Mouse (Mus musculus) kidney, adult 2 months (tissue): ENCODE results near the gene Gm26920.

ENCODE experiments used
- CTCF ChIP-seq: fragments of 200-500 bp; conservative IDR thresholded peaks from 2 replicates; pipeline ENCODE4 v1.5.1; 2011; ENCODE audit warnings: low read depth, mild to moderate bottlenecking, control low read depth, low read length, moderate library complexity, mixed read lengths; ENCODE audit not compliant: insufficient read depth, insufficient read length
- POLR2A ChIP-seq: fragments of 200-500 bp; IDR thresholded peaks from one replicate; pipeline ENCODE4 v1.6.1; 2011; ENCODE audit warnings: low read depth, low read length, control low read depth

- no peak for TF ChIP-seq CTCF
- TF ChIP-seq POLR2A = no peak
These were observed 46.6 kb upstream of the Gm26920 start for GRCm38 (mm10) chr7:30136826-30137225.
